Mouse (Mus musculus) stomach, embryonic 14.5 days (tissue): ENCODE measurements around the gene Atad1. TPM values are rescaled to one million over a fixed set of nuclear protein-coding genes. Genes with fewer than 3 reads are reported as not detected.

Experiments
- ATAC-seq: fragments of 200-750 bp; cut with Nextera tagmentation; 2 replicates; pipeline ENCODE4 v1.8.0; 2017; ENCODE audit warnings: low read depth, moderate TSS enrichment; ENCODE audit not compliant: insufficient number of reproducible peaks, insufficient read depth, low FRiP score
- H3K27ac ChIP-seq: fragments of 300-500 bp; sonication (generic); 2 replicates; pipeline ENCODE4 v1.5.1; 2014; ENCODE audit warnings: mild to moderate bottlenecking, low read length, moderate library complexity, mixed read lengths
- H3K27me3 ChIP-seq: fragments of 300-500 bp; sonication (generic); 2 replicates; pipeline ENCODE4 v1.6.1; 2014; ENCODE audit warnings: low read length, control low read depth, mixed read lengths; ENCODE audit not compliant: control insufficient read depth, insufficient read depth
- H3K36me3 ChIP-seq: fragments of 300-500 bp; sonication (generic); 2 replicates; pipeline ENCODE4 v1.6.1; 2014; ENCODE audit warnings: mild to moderate bottlenecking, control low read depth, low read length, moderate library complexity, mixed read lengths; ENCODE audit not compliant: control insufficient read depth, insufficient read depth
- H3K4me1 ChIP-seq: fragments of 300-500 bp; sonication (generic); 2 replicates; pipeline ENCODE4 v1.6.1; 2014; ENCODE audit warnings: low read length, control low read depth, mixed read lengths; ENCODE audit not compliant: control insufficient read depth, insufficient read depth
- H3K4me2 ChIP-seq: fragments of 300-500 bp; sonication (generic); replicated peaks from 2 replicates; pipeline ENCODE4 v1.6.1; 2014; ENCODE audit warnings: low read depth, low read length, control low read depth
- H3K4me3 ChIP-seq: fragments of 300-500 bp; sonication (generic); 2 replicates; pipeline ENCODE4 v1.5.1; 2014; ENCODE audit warnings: low read depth, low read length, control low read depth
- H3K9ac ChIP-seq: fragments of 300-500 bp; sonication (generic); replicated peaks from 2 replicates; pipeline ENCODE4 v1.6.1; 2014; ENCODE audit warnings: low read depth, mild to moderate bottlenecking, control low read depth, low read length, moderate library complexity, mixed read lengths
- H3K9me3 ChIP-seq: fragments of 300-500 bp; sonication (generic); 2 replicates; pipeline ENCODE4 v1.6.1; 2016; ENCODE audit warnings: low read depth, low read length, control low read depth; ENCODE audit not compliant: control insufficient read depth
- WGBS: fragments of 180-500 bp; shearing (Covaris S2); extraction: QIAGEN DNeasy Blood & Tissue Kit; methylation state at CpG from one replicate; pipeline ENCODE4 v1.1.7; 2014; 5-methylcytosine and 5-hydroxymethylcytosine counted together
- polyA plus RNA-seq: library from polyadenylated mRNA; unstranded; fragments of >200 nt; fragmentation: Nextera tagmentation; extraction: Ambion mirVana; gene quantifications from 2 replicates; pipeline ENCODE4 v1.2.1, GENCODE M21; 2014

The Atad1 gene
- polyA plus RNA-seq, 1 experiment from 2014 or later: 78.1 TPM

- Histone ChIP-seq H3K4me1 (no peaks in the 10 kb centered on the region), H3K4me2 (no peak overlapping the region), H3K9me3 (no peaks in the 10 kb centered on the region), H3K27me3 (no peaks in the 10 kb centered on the region), H3K4me3 (no peak overlapping the region), H3K36me3 (no peaks in the 10 kb centered on the region), H3K9ac (no peak overlapping the region), H3K27ac (no peak overlapping the region)
- no peak for ATAC-seq
- WGBS: 71% methylated on average over 16 of the region's 16 CpGs
These were observed 102.0 kb downstream of the Atad1 start for GRCm38 (mm10) chr19:32637357-32638275.

GRCm38 (mm10) chr19:32634916-32635315 is 104.7 kb downstream of the Atad1 start:
- Histone ChIP-seq H3K4me3 (no peak overlapping the region), H3K4me1 (no peaks in the 10 kb centered on the region), H3K27ac (no peak overlapping the region), H3K9ac (no peak overlapping the region), H3K36me3 (no peaks in the 10 kb centered on the region), H3K4me2 (no peak overlapping the region), H3K27me3 (no peaks in the 10 kb centered on the region), H3K9me3 (no peaks in the 10 kb centered on the region)
- no peak for ATAC-seq
- WGBS: 80% methylated on average over 8 of the region's 8 CpGs

GRCm38 (mm10) chr19:32628572-32629132 is 110.9 kb downstream of the Atad1 start:
- H3K4me1 ChIP-seq: no peaks in the 10 kb centered on the region
- 73% methylated on average over 7 of the region's 7 CpGs for WGBS
- ATAC-seq: no peak
- no peaks in the 10 kb centered on the region for H3K27me3 ChIP-seq
- no peak overlapping the region for H3K27ac ChIP-seq
- H3K4me2 ChIP-seq: no peak overlapping the region
- H3K36me3 ChIP-seq: no peaks in the 10 kb centered on the region
- H3K9me3 ChIP-seq: no peaks in the 10 kb centered on the region
- H3K4me3 ChIP-seq: no peak overlapping the region
- H3K9ac ChIP-seq: no peak overlapping the region

GRCm38 (mm10) chr19:32627631-32628030 is 112.0 kb downstream of the Atad1 start:
- WGBS: 77% methylated on average over 4 of the region's 4 CpGs
- H3K36me3 ChIP-seq: no peaks in the 10 kb centered on the region
- H3K4me2 ChIP-seq: no peak overlapping the region
- no peaks in the 10 kb centered on the region for H3K9me3 ChIP-seq
- no peak overlapping the region for H3K9ac ChIP-seq
- no peaks in the 10 kb centered on the region for H3K4me1 ChIP-seq
- no peak overlapping the region for H3K27ac ChIP-seq
- no peak for ATAC-seq
- no peak overlapping the region for H3K4me3 ChIP-seq
- H3K27me3 ChIP-seq: no peaks in the 10 kb centered on the region

GRCm38 (mm10) chr19:32626768-32627331 is 112.7 kb downstream of the Atad1 start:
- Histone ChIP-seq H3K9ac (no peak overlapping the region), H3K27me3 (no peaks in the 10 kb centered on the region), H3K36me3 (no peaks in the 10 kb centered on the region), H3K4me3 (no peak overlapping the region), H3K4me2 (no peak overlapping the region), H3K4me1 (no peaks in the 10 kb centered on the region), H3K9me3 (no peaks in the 10 kb centered on the region), H3K27ac (no peak overlapping the region)
- ATAC-seq: no peak
- WGBS: 44% methylated on average over 13 of the region's 13 CpGs

- Histone ChIP-seq H3K4me1 (no peaks in the 10 kb centered on the region), H3K36me3 (no peaks in the 10 kb centered on the region), H3K4me2 (no peak overlapping the region), H3K9ac (no peak overlapping the region), H3K9me3 (no peaks in the 10 kb centered on the region), H3K4me3 (no peak overlapping the region), H3K27ac (no peak overlapping the region), H3K27me3 (no peaks in the 10 kb centered on the region)
- 43% methylated on average over 3 of the region's 3 CpGs for WGBS
- ATAC-seq: no peak
These were observed 117.4 kb downstream of the Atad1 start for GRCm38 (mm10) chr19:32622142-32622541.

Other genes with a start within 250 kb of the Atad1 start
- 9.0 and 10.9 TPM in 2 replicates for gene Papss2, start 144.0 kb downstream of the Atad1 start, polyA plus RNA-seq
- gene Pten, start 17.7 kb upstream of the Atad1 start, polyA plus RNA-seq: 21.3 and 23.1 TPM in 2 replicates